Mouse (Mus musculus) myocyte (in vitro differentiated cells): ENCODE data around the gene Tpp1. TPM values are rescaled to one million over a fixed set of nuclear protein-coding genes. Genes with fewer than 3 reads are reported as not detected.

Experiments used
- H3K27me3 ChIP-seq: one replicate; pipeline ENCODE4 v1.6.1; 2011; ENCODE audit not compliant: control insufficient read depth, insufficient read depth, insufficient read length
- H3K36me3 ChIP-seq: one replicate; pipeline ENCODE4 v1.6.1; 2011; ENCODE audit not compliant: control insufficient read depth, insufficient read depth
- H3K4me2 ChIP-seq: one replicate; pipeline ENCODE4 v1.6.1; 2011; ENCODE audit warnings: low read depth, control low read depth
- H3K4me3 ChIP-seq: one replicate; pipeline ENCODE4 v1.5.1; 2011; ENCODE audit warnings: mild to moderate bottlenecking, control low read depth, moderate library complexity
- H3K79me2 ChIP-seq: one replicate; pipeline ENCODE4 v1.6.1; 2011; ENCODE audit not compliant: control insufficient read depth, insufficient read depth
- H3ac ChIP-seq: one replicate; pipeline ENCODE4 v1.6.1; 2011; ENCODE audit not compliant: control insufficient read depth, insufficient read length
- CEBPB ChIP-seq: IDR thresholded peaks from 2 replicates; pipeline ENCODE4 v1.6.1; 2011; ENCODE audit warnings: mild to moderate bottlenecking, moderate library complexity; ENCODE audit not compliant: poor library complexity, insufficient read depth, severe bottlenecking
- E2F4 ChIP-seq: IDR thresholded peaks from one replicate; pipeline ENCODE4 v1.6.1; 2011; ENCODE audit warnings: mild to moderate bottlenecking, control low read depth, moderate library complexity; ENCODE audit not compliant: insufficient read depth
- MAX ChIP-seq: IDR thresholded peaks from one replicate; pipeline ENCODE4 v1.6.1; 2011; ENCODE audit warnings: low read depth, mild to moderate bottlenecking, control low read depth
- MYOD1 ChIP-seq, 3 experiments: IDR thresholded peaks; one replicate each; pipeline ENCODE4 v1.6.1; 2011; ENCODE audit warnings: control low read depth in 2 of 3, low read depth in 2 of 3, mild to moderate bottlenecking in 2 of 3, moderate library complexity in 1 of 3; ENCODE audit not compliant: insufficient read length in 2 of 3, control insufficient read depth in 1 of 3
- MYOG ChIP-seq, 3 experiments: IDR thresholded peaks; one replicate each; pipeline ENCODE4 v1.6.1; 2011; ENCODE audit warnings: control low read depth in 2 of 3, low read depth in 2 of 3, mild to moderate bottlenecking in 2 of 3; ENCODE audit not compliant: insufficient read length in 2 of 3, control insufficient read depth in 1 of 3, insufficient read depth in 1 of 3
- POLR2A ChIP-seq: IDR thresholded peaks from one replicate; pipeline ENCODE4 v1.6.1; 2011; ENCODE audit warnings: low read depth, mild to moderate bottlenecking, control low read depth, moderate library complexity; ENCODE audit not compliant: insufficient read length
- POLR2AphosphoS2 ChIP-seq: IDR thresholded peaks from one replicate; pipeline ENCODE4 v1.6.1; 2011; ENCODE audit warnings: low read depth, control low read depth; ENCODE audit not compliant: insufficient read length
- REST ChIP-seq: IDR thresholded peaks from one replicate; pipeline ENCODE4 v1.6.1; 2011; ENCODE audit warnings: mild to moderate bottlenecking, control low read depth, moderate library complexity; ENCODE audit not compliant: insufficient read depth, insufficient read length
- SRF ChIP-seq: IDR thresholded peaks from one replicate; pipeline ENCODE4 v1.6.1; 2011; ENCODE audit warnings: low read depth; ENCODE audit not compliant: control insufficient read depth, insufficient read length
- TCF12 ChIP-seq: IDR thresholded peaks from one replicate; pipeline ENCODE4 v1.6.1; 2011; ENCODE audit warnings: mild to moderate bottlenecking, control low read depth; ENCODE audit not compliant: poor library complexity, insufficient read depth, severe bottlenecking
- TCF3 ChIP-seq: IDR thresholded peaks from one replicate; pipeline ENCODE4 v1.6.1; 2011; ENCODE audit warnings: low read depth, control low read depth; ENCODE audit not compliant: insufficient read length
- USF1 ChIP-seq: IDR thresholded peaks from one replicate; pipeline ENCODE4 v1.6.1; 2011; ENCODE audit warnings: low read depth, mild to moderate bottlenecking, control low read depth, moderate library complexity
- polyA plus RNA-seq: library from polyadenylated mRNA; unstranded; fragments of >200 nt; fragmentation: generic; extraction: Trizol; gene quantifications from one replicate; pipeline ENCODE4 v1.2.1, GENCODE M21; 2012; ENCODE audit warnings: missing spikeins

Tpp1 gene
- polyA plus RNA-seq, 1 experiment, result 40.4 TPM

DNA sequence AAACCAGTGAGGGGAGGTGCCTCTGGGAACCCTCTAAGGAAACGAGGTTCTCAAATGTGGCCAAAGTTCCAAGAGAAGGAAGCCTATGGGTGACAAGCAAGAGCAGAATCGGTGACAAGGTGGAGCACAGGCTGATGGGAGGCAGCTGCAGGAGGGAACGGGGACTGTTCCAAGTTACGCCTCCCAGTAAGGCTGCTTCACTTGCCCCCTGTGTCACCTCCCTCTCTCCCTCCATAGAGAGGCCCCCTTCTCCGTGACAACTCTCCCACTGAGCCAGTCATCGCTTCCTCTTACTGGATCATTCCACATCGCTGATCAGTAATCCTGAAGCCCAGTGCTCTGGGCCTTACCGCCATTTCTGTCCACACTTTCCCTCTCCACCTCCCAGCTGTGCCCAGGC lies 22.6 kb upstream of the Tpp1 start:
- no peaks in the 10 kb centered on the region for H3K36me3 ChIP-seq
- H3K4me2 ChIP-seq, result no peak overlapping the region
- no peak overlapping the region for H3ac ChIP-seq
- H3K4me3 ChIP-seq, result no peak overlapping the region
- H3K79me2 ChIP-seq, result no peaks in the 10 kb centered on the region
- TF ChIP-seq TCF12, result no peak
- no peak for TF ChIP-seq MAX
- no peak for TF ChIP-seq REST
- no peak for TF ChIP-seq MYOD1 (IDR thresholded peaks at IDR 0.05; ENCODE audit: control insufficient read depth in 1 of 3, insufficient read length in 2 of 3, low read depth in 2 of 3)
- TF ChIP-seq TCF3, result no peak
- no peak for TF ChIP-seq MYOG (IDR thresholded peaks at IDR 0.05; ENCODE audit: control insufficient read depth in 1 of 3, insufficient read depth in 1 of 3, insufficient read length in 2 of 3, low read depth in 2 of 3)
- TF ChIP-seq POLR2AphosphoS2, result no peak
- TF ChIP-seq CEBPB, result no peak
- no peak for TF ChIP-seq POLR2A
- peaks cover 14% of the 10 kb centered on the region for H3K27me3 ChIP-seq

DNA sequence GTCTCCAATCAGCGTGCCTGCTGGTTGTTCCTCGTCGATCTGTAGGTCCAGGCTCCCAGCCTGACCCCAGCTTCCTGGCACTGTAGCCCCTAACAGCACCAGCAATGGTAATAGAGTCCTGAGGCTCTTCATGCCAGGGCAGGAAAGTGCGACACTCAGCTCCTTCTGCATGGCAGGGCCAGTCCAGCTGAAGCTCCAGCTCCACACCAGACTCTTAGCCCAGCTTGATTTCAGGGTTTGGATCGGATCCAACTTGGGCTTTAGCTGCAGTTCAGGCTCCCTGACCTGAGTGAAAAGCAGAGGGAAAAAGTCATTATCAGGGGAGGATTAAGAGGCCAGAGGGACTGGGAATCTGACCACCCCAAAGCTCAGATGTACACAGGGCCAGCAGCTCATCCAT lies 21.0 kb upstream of the Tpp1 start:
- Histone ChIP-seq H3K4me3 (no peak overlapping the region), H3K79me2 (no peaks in the 10 kb centered on the region), H3K36me3 (no peaks in the 10 kb centered on the region), H3K27me3 (peaks cover 14% of the 10 kb centered on the region), H3ac (no peak overlapping the region), H3K4me2 (no peak overlapping the region)
- TF ChIP-seq CEBPB (no peak), E2F4 (no peak), MYOG (IDR thresholded peaks at IDR 0.05; ENCODE audit: control insufficient read depth in 1 of 3, insufficient read depth in 1 of 3, insufficient read length in 2 of 3, low read depth in 2 of 3) (no peak)

DNA sequence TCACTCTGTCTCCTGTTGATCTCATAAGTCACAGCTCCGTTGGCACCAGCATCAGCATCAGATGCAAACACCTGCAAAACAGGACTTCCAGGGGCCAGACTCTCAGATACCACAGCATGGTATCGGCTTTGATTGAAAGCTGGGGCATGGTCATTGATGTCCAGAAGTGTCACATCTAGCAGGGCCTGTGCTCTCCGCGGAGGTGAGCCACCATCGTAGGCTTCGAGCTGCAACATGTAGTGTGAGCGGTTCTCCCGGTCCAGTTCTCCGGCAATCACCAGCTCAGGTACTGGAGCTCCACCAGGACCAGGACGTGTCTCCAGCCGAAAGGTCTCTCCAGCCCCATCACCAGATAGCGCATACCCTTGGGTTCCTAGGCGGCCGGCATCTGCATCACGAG lies 20.3 kb upstream of the Tpp1 start:
- H3K27me3 ChIP-seq, result peaks cover 14% of the 10 kb centered on the region
- no peak overlapping the region for H3K4me2 ChIP-seq
- TF ChIP-seq MAX (no peak), TCF12 (no peak), MYOG (IDR thresholded peaks at IDR 0.05; ENCODE audit: control insufficient read depth in 1 of 3, insufficient read depth in 1 of 3, insufficient read length in 2 of 3, low read depth in 2 of 3) (no peak), POLR2A (no peak), MYOD1 (IDR thresholded peaks at IDR 0.05; ENCODE audit: control insufficient read depth in 1 of 3, insufficient read length in 2 of 3, low read depth in 2 of 3) (no peak), USF1 (no peak), POLR2AphosphoS2 (no peak), TCF3 (no peak), SRF (no peak), E2F4 (no peak), CEBPB (no peak), REST (no peak)
- no peak overlapping the region for H3K4me3 ChIP-seq
- H3ac ChIP-seq, result no peak overlapping the region
- no peaks in the 10 kb centered on the region for H3K36me3 ChIP-seq
- no peaks in the 10 kb centered on the region for H3K79me2 ChIP-seq

DNA sequence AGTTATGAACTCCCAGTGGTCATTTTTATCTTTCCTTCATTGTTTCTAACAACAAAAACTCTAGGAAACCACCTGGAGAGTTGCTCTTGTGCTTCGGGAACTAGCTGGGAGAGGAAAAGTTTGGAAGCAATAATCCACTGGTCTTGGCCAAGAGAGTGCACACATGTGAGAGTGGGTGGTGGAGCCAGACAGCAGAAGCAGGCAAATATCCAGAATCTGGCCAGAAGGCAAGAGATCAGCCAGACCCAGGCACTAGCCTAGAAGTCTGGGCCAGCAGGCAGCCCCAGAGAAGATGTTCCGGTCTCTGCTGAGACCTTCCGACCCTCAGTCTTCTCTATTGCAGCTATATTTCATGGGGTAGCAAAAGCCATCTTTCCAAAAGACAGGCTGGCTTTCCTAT lies 17.9 kb upstream of the Tpp1 start:
- H3K79me2 ChIP-seq, result no peaks in the 10 kb centered on the region
- H3K4me2 ChIP-seq, result no peak overlapping the region
- no peak for TF ChIP-seq MYOG (IDR thresholded peaks at IDR 0.05; ENCODE audit: control insufficient read depth in 1 of 3, insufficient read depth in 1 of 3, insufficient read length in 2 of 3, low read depth in 2 of 3)
- no peak for TF ChIP-seq MYOD1 (IDR thresholded peaks at IDR 0.05; ENCODE audit: control insufficient read depth in 1 of 3, insufficient read length in 2 of 3, low read depth in 2 of 3)
- no peak for TF ChIP-seq USF1
- no peak for TF ChIP-seq TCF12
- no peak for TF ChIP-seq TCF3
- TF ChIP-seq MAX, result no peak
- no peak for TF ChIP-seq CEBPB
- no peak for TF ChIP-seq POLR2AphosphoS2
- TF ChIP-seq E2F4, result no peak
- no peak for TF ChIP-seq REST
- no peak for TF ChIP-seq POLR2A
- no peak for TF ChIP-seq SRF
- H3K4me3 ChIP-seq, result no peak overlapping the region
- peaks cover 15% of the 10 kb centered on the region for H3K27me3 ChIP-seq
- no peak overlapping the region for H3ac ChIP-seq
- H3K36me3 ChIP-seq, result no peaks in the 10 kb centered on the region

DNA sequence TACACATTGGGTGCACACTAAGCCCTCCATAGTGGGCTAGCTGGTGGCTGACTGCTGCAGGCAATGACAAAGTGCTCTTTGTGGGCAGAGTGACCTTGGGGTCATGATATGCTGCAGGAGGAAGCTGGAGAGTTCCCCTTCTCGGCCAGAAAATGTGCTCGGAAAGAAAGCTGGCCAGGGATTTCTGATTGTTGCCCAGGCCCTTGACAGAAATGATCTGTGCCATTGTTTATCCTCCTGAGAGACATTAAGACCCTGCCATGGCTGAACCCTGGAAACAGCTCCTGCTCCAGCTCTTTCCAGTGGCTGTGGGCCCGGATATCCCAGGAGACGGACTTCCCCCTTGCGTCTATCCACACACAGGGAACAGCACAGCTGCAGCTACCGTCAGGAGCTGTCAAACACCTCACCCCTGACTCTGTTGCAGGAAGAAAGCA lies 15.7 kb upstream of the Tpp1 start:
- no peaks in the 10 kb centered on the region for H3K79me2 ChIP-seq
- H3K36me3 ChIP-seq, result no peaks in the 10 kb centered on the region
- peaks cover 20% of the 10 kb centered on the region for H3K27me3 ChIP-seq
- no peak overlapping the region for H3K4me3 ChIP-seq
- TF ChIP-seq CEBPB, result no peak
- no peak for TF ChIP-seq TCF12
- no peak for TF ChIP-seq MAX
- TF ChIP-seq E2F4, result no peak
- TF ChIP-seq REST, result no peak
- TF ChIP-seq POLR2AphosphoS2, result no peak
- TF ChIP-seq USF1, result no peak
- TF ChIP-seq SRF, result no peak
- TF ChIP-seq POLR2A, result no peak
- no peak for TF ChIP-seq TCF3
- no peak for TF ChIP-seq MYOD1 (IDR thresholded peaks at IDR 0.05; ENCODE audit: control insufficient read depth in 1 of 3, insufficient read length in 2 of 3, low read depth in 2 of 3)
- TF ChIP-seq MYOG (IDR thresholded peaks at IDR 0.05; ENCODE audit: control insufficient read depth in 1 of 3, insufficient read depth in 1 of 3, insufficient read length in 2 of 3, low read depth in 2 of 3), result no peak
- H3ac ChIP-seq, result no peak overlapping the region
- H3K4me2 ChIP-seq, result no peak overlapping the region
